In the genomic region with DNA sequence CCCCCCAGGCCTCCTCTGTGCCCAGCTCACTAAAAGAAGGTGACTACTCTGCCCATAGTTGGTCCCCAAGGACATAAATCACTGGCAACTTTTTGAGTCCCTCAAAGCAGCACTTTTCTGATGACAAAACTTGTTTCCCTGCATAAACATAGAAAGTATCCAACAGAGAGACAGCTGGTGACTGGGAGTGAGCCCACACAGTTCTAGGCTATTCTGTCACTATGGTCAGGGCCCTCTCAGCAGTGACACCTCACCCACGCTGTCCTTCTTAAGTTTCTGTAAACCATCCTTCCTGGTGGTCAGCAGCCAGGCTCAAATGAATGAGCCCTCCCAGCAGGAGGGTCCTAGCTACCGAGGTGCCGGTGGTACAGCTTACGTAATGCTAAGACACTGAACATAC, we compare ENCODE assay signal across 30 mouse cellular contexts. TPM values are rescaled to one million over a fixed set of nuclear protein-coding genes. Genes with fewer than 3 reads are reported as not detected.
DNase-seq lines count a peak whose midpoint lies in the region; ATAC-seq and TF ChIP-seq lines count a peak whose summit lies in the region.
"Had no signal": no experiment of that assay in that cellular context is flagged by ENCODE, and none has a peak within 500 bp of the region (broad histone marks: within the 10 kb centered on the region; RNA-seq: fewer than 3 reads in every experiment).

No protein-coding gene starts in this region.

- H3K4me2 ChIP-seq in kidney, embryonic 14.5 days (replicated peaks; ENCODE audit: low read depth, low read length): no peak overlapping the region
- H3K4me2 ChIP-seq: embryonic facial prominence, embryonic 13.5 days; embryonic facial prominence, embryonic 15.5 days; forebrain, embryonic 12.5 days had no signal

- H3K9ac ChIP-seq in kidney, embryonic 14.5 days (ENCODE audit: low read depth, low read length): no peak overlapping the region
- H3K9ac ChIP-seq: embryonic facial prominence, embryonic 13.5 days; embryonic facial prominence, embryonic 15.5 days; forebrain, embryonic 12.5 days had no signal

- ATAC-seq in kidney, embryonic 14.5 days (ENCODE audit: low FRiP score, low TSS enrichment): no peak
- ATAC-seq: activated CD4-positive, CD25-positive, alpha-beta regulatory T cell, adult 4 months; CD4-positive, CD25-positive, alpha-beta regulatory T cell, adult 4 months; forebrain, embryonic 14.5 days; forebrain, embryonic 16.5 days; Patski had no signal

- H3K36me3 ChIP-seq in kidney, embryonic 14.5 days (ENCODE audit: control insufficient read depth, insufficient read depth, low read length): peaks cover 95% of the 10 kb centered on the region

- 89% methylated on average over 4 of the region's 4 CpGs for WGBS in kidney, embryonic 14.5 days

- no peak overlapping the region for H3K4me3 ChIP-seq in left cerebral cortex, adult 2 months
- no peak overlapping the region for H3K4me3 ChIP-seq in kidney, embryonic 14.5 days (ENCODE audit: low read length)
- H3K4me3 ChIP-seq: embryonic facial prominence, embryonic 13.5 days; embryonic facial prominence, embryonic 15.5 days; erythroblast, embryonic 14.5 days; forebrain, embryonic 10.5 days; forebrain, embryonic 12.5 days had no signal

- H3K4me1 ChIP-seq in kidney, embryonic 14.5 days (ENCODE audit: control insufficient read depth, insufficient read depth, low read length): no peaks in the 10 kb centered on the region
- H3K4me1 ChIP-seq: embryonic facial prominence, embryonic 13.5 days; embryonic facial prominence, embryonic 15.5 days; forebrain, embryonic 10.5 days; forebrain, embryonic 12.5 days had no signal

- H3K9me3 ChIP-seq in kidney, embryonic 14.5 days (ENCODE audit: control insufficient read depth, low read length): no peaks in the 10 kb centered on the region
- H3K9me3 ChIP-seq: embryonic facial prominence, embryonic 13.5 days; embryonic facial prominence, embryonic 15.5 days; forebrain, embryonic 10.5 days; forebrain, embryonic 12.5 days; G1E had no signal

- TF ChIP-seq CTCF in left cerebral cortex, adult 2 months (IDR thresholded peaks at IDR 0.05): no peak

- intact Hi-C loops in left cerebral cortex, adult 2 months (cut with DNase I): no loop called here

- no peaks in the 10 kb centered on the region for H3K27me3 ChIP-seq in kidney, embryonic 14.5 days (ENCODE audit: control insufficient read depth, insufficient read depth, low read length)
- H3K27me3 ChIP-seq: CH12.LX; embryonic facial prominence, embryonic 13.5 days; embryonic facial prominence, embryonic 15.5 days; forebrain, embryonic 12.5 days; Patski had no signal

- H3K27ac ChIP-seq in left cerebral cortex, adult 2 months: peak overlapping the region; percentile 20; the same call in 1 of the 2 replicates
- no peak overlapping the region for H3K27ac ChIP-seq in kidney, embryonic 14.5 days (ENCODE audit: low read depth, low read length)
- H3K27ac ChIP-seq: embryonic facial prominence, embryonic 13.5 days; embryonic facial prominence, embryonic 15.5 days; forebrain, embryonic 10.5 days; forebrain, embryonic 12.5 days had no signal

- no peak for DNase-seq in left cerebral cortex, adult 2 months (ENCODE audit: extremely low spot score in 1 of 2, low spot score in 2 of 2)
- no peak for DNase-seq in left cerebral cortex, adult 11 months (ENCODE audit: low spot score)
- peak; percentile 19 for DNase-seq in 416B (ENCODE audit: low read depth)
- peak; percentile 56 for DNase-seq in brain, adult 2 months (ENCODE audit: low read depth, low spot score)
- DNase-seq in layer of hippocampus, postnatal 36 days: no peak
- DNase-seq: adrenal gland, adult 8-10 months; adrenal gland, postnatal 14 days; adrenal gland, postnatal 36 days; B cell, adult 2 months; cerebellum, adult 11 months; cerebellum, adult 18-20 months; cerebellum, adult 8-10 months; cerebellum, adult 9-11 months; cerebellum, postnatal 14 days; cerebellum, postnatal 36 days; embryo, embryonic 11 days had no signal

RNA-seq across cellular contexts. Expression of a gene that starts 8.2 kb away (rescaled TPM):
- total RNA-seq in left cerebral cortex, adult 2 months (2021): 1 to 10 TPM; 9.4 to 9.6 TPM
- polyA plus RNA-seq in kidney, embryonic 14.5 days (2014; fragmentation: Nextera tagmentation; extraction: Ambion mirVana): 7.9 and 10.2 TPM in 2 replicates
- 1 to 10 TPM; 7.6 to 9.1 TPM for total RNA-seq in layer of hippocampus, postnatal 36 days (2021)

RNA-seq across cellular contexts. Expression of a gene that starts 16.2 kb away (rescaled TPM):
- 10 to 100 TPM; 31.6 to 32.0 TPM for total RNA-seq in left cerebral cortex, adult 2 months (2021)
- 8.3 and 13.1 TPM in 2 replicates for polyA plus RNA-seq in kidney, embryonic 14.5 days (2014; fragmentation: Nextera tagmentation; extraction: Ambion mirVana)
- total RNA-seq in layer of hippocampus, postnatal 36 days (2021): 10 to 100 TPM; 26.3 to 28.8 TPM

RNA-seq across cellular contexts. Expression of a gene that starts 41.1 kb away (rescaled TPM):
- total RNA-seq in left cerebral cortex, adult 2 months (2021): under 1 TPM in 1 of 2 experiments, not detected in 1; 0.14 TPM
- polyA plus RNA-seq in kidney, embryonic 14.5 days (2014; fragmentation: Nextera tagmentation; extraction: Ambion mirVana): 1.5 and 2.1 TPM in 2 replicates
- total RNA-seq in layer of hippocampus, postnatal 36 days (2021): under 1 TPM; 0.15 TPM
- total RNA-seq: CH12.LX; common myeloid progenitor, adult 5-6 weeks had no signal
- polyA plus RNA-seq: activated CD4-positive, CD25-positive, alpha-beta regulatory T cell, adult 4 months; erythroblast, embryonic 14.5 days had no signal

Comparison
In these comparisons a context has a peak if more than half of its experiments do, and no peak if none do; other contexts are left out.
1. DNase-seq: peak in 416B (single experiment) and brain, adult 2 months (single experiment); none in left cerebral cortex, adult 2 months (0 of 2), left cerebral cortex, adult 11 months (single experiment) and layer of hippocampus, postnatal 36 days (0 of 2).